8 mouse cellular contexts compared by ENCODE assay signal in the genomic region with DNA sequence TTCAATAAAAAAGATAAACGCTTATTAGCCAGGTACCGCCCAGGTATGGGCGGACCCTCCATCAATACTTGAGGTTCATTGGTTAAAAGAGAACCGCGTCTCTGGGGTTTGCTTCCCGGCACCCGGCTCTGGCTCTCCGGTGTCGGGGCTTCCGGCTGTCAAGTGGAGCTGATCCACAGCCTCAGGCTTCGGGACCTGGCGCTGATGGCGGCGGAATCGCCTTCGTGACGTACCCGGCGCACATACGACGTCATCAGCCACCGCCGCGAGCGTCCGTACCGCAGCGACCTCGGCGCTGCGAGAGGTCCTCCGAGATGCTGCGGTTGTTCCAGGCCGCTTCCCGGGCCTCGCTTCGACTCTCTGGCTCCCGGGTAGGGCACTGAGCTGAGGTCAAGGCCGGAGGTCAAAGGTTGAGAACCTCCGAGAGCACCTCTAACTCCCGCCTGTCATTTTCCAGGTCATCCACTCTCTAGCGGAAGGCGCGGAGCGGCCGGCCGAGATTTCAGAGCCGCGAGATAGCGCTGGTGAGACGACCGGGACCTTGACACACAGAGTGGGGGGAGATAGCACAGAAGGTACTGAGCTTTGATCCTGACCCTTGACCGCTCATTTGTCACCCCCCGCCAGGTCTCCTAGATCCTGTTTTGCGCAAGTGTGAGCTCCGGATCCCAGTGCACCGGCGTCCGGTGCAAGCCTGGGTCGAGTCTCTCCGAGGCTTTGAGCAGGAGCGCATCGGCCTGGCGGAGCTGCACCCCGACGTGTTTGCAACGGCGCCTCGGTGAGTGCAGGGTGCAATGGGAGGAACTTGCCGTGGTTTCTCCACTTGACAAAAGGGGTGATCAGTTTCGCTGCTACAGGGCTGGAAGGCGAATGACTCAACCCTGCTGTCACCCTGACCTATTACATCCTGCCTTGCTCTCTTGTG. TPM values are rescaled to one million over a fixed set of nuclear protein-coding genes. Genes with fewer than 3 reads are reported as not detected.
A peak's percentile ranks its signal among the peaks of the same experiment; 100 is the strongest.
DNase-seq lines count a peak whose midpoint lies in the region; ATAC-seq and TF ChIP-seq lines count a peak whose summit lies in the region.

Gene Mrpl4, plus strand, starts transcription at position 112 of the 925 bp plus-strand sequence.

- H3K4me2 ChIP-seq in hindbrain, embryonic 14.5 days (replicated peaks): peak within 1 kb of the TSS; percentile 73

- H3K9me3 ChIP-seq in hindbrain, embryonic 14.5 days (ENCODE audit: control insufficient read depth, low read length): no peaks in the 10 kb centered on the region

- no peaks in the 10 kb centered on the region for H3K27me3 ChIP-seq in Patski
- no peaks in the 10 kb centered on the region for H3K27me3 ChIP-seq in hindbrain, embryonic 14.5 days (ENCODE audit: control insufficient read depth, insufficient read depth, low read length)

- DNase-seq in Patski (ENCODE audit: low read depth, low spot score): no peak
- peak; percentile 95 to 97 for DNase-seq in cerebellum, postnatal 14 days
- peak; percentile 77 to 89 for DNase-seq in frontal cortex, postnatal 25 days (ENCODE audit: low spot score in 2 of 2)
- DNase-seq in hindbrain, embryonic 14.5 days (ENCODE audit: low spot score): peak; percentile 93
- DNase-seq in layer of hippocampus, postnatal 36 days: peak; percentile 89 to 90
- DNase-seq in lung, postnatal 36 days: peak; percentile 85
- DNase-seq in retina, postnatal 1 day: peak; percentile 90
- DNase-seq in urinary bladder, adult 18-20 months (ENCODE audit: low spot score in 2 of 2): peak; percentile 74 to 79

- peak within 1 kb of the TSS; percentile 92 for H3K4me3 ChIP-seq in hindbrain, embryonic 14.5 days (replicated peaks; ENCODE audit: low read length)

- ATAC-seq in Patski: peak; percentile 68
- peak; percentile 91 for ATAC-seq in hindbrain, embryonic 14.5 days (ENCODE audit: low FRiP score)

- WGBS in hindbrain, embryonic 14.5 days: under 1% methylated on average over 72 of the region's 72 CpGs

- CTCF ChIA-PET in Patski (lab: Charles Lee): interaction anchor here (1.2 to 1.4 kb wide), 2 partner anchors 104 to 125 kb away, joined by 3 to 5 read pairs; partner anchors contain the start of gene Eif3g

- no peak for TF ChIP-seq CTCF in Patski (IDR thresholded peaks at IDR 0.05)

- POLR2A ChIA-PET in Patski (lab: Charles Lee): interaction anchor here (0.9 kb wide), 1 partner anchor 59 kb away, joined by 3 read pairs; no protein-coding TSS in a partner anchor

- peak within 1 kb of the TSS; percentile 84 for H3K27ac ChIP-seq in hindbrain, embryonic 14.5 days

- peak within 1 kb of the TSS; percentile 88 for H3K9ac ChIP-seq in hindbrain, embryonic 14.5 days

- H3K4me1 ChIP-seq in hindbrain, embryonic 14.5 days (replicated peaks; ENCODE audit: control insufficient read depth, insufficient read depth, low read length): peaks cover 6% of the 10 kb centered on the region; the same call in 1 of the 2 replicates

- in situ Hi-C loops in Patski (cut with MboI; ENCODE audit: low pct_unique_long_range_greater_than_20kb): loop anchor here (5.0 kb wide), 2 partner anchors 56 to 91 kb away; no protein-coding TSS in a partner anchor

- H3K36me3 ChIP-seq in hindbrain, embryonic 14.5 days (replicated peaks; ENCODE audit: control insufficient read depth, insufficient read depth): peaks cover 36% of the 10 kb centered on the region

RNA-seq across cellular contexts. Expression of gene Mrpl4, which starts in this region (rescaled TPM):
- 89.1 TPM for polyA plus RNA-seq in Patski (2021)
- polyA plus RNA-seq in hindbrain, embryonic 14.5 days (2014; fragmentation: Nextera tagmentation; extraction: Ambion mirVana): 97.3 and 102 TPM in 2 replicates
- 10 to 100 TPM; 61.1 to 65.8 TPM for total RNA-seq in layer of hippocampus, postnatal 36 days (2021)
